Mouse (Mus musculus): Measurements from ENCODE around the gene Zfp326.

Zfp326 gene

GRCm38 (mm10) chr5:105941951-105942350 lies 65.6 kb downstream of the Zfp326 start:
- DNase-seq (ENCODE audit: low spot score): no peak

Measured in urinary bladder, postnatal 14 days (tissue).